Mouse (Mus musculus) CH12F3 (cell line): Measurements from ENCODE around the gene Afmid.
"Not testable (repeated sequence)": the region's sequence is repeated elsewhere in the genome, so short reads cannot be mapped to it uniquely, and the experiment has no call there.

Experiments
- in situ Hi-C: fragments of 300-500 bp; cut with MboI; formaldehyde crosslinking; loops from 2 replicates; pipeline ENCODE4 v1.14.3; 2020; ENCODE audit warnings: low sequenced_read_pairs

Gene Afmid

DNA sequence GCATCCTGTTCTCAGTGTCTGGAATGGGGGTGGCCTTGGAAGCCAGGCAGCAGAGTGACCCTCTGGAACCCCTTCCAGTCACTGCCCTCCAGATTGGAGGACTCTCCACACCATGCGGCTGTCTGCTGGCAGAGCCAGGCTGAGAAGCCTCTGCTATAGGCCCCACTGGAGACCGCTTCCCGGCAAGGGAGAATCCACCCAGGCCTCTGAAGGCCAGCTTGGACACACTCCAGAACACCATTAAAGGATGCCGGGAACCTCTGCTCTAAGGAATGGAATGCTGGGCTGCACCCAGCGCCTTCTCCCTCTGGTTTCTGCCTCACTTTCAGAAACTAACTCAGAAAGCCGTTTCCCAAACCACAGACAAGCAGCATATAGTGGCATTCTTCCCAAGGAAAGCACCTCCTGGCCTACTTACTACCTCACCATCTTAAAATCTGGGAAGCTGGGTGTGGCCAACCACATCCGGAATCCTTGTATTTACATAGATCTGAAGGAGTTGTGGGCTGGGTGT lies 2.9 kb upstream of the Afmid start:
- in situ Hi-C loops, result loop anchor here (5.0 kb wide), 1 partner anchor 115 kb away; no protein-coding TSS in a partner anchor

DNA sequence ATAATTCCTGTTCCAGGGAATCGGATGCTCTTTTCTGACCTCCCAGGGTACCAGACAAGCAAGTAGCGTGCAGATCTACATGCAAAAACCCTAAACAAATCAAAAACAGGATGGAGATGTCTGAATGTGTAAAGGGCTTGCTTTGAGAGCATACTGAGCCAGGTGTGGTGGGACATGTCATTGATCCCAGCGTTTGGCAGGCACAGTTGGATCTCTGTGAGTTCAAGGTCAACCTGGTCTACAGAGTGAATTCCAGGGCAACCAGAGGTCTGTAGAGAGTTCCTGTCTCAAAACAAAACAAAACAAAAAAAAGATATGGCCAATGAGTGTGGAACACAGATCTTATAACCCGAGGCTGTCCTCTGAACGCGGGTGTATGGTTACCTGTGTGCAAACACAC lies 2.3 kb upstream of the Afmid start:
- in situ Hi-C loops, result loop anchor here (5.0 kb wide), 1 partner anchor 116 kb away; no protein-coding TSS in a partner anchor

DNA sequence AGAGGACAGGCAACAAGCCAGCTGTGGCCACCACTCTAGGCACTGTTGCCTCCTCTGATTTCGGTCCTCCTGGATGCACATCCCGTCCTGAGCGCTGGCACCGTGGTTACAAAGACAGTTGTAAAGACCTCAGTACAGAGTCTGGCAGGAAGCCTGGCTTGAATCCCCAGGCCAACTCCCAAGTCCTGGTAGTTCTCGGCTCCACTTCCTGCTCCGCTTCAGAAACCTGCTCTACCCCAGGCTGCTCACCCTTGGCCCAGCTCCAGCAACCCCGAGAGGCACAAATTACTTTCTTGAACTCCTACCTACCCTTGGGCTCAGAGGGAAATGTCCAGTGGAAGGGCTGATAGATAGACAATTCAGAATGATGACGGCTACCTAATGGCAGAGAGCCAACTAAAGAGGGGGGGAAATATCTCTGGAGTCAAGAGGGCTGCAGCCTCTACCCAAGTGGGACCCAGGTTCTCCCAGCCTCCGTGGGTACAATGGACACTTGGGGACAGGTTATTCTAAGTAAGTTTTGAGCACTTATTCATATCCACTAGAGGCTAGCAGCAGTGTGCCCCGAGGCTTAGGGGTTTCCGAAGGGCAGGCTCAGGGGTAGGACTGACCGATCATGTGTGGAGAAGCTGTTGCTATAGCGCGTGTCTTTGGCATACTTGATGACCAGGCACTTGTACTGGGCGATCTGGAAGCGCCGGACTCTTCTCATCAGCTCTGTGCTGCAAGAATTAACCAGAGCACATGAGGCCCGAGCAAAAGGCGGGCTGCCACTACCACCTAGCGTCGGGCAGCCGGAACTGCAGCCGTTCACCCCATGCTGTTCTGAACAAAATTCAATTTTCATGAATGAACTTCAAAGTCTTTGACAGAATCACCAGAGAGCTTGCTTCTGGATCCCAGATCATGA lies 1.4 kb upstream of the Afmid start:
- in situ Hi-C loops, result loop anchor here (5.0 kb wide), 1 partner anchor 117 kb away; no protein-coding TSS in a partner anchor

DNA sequence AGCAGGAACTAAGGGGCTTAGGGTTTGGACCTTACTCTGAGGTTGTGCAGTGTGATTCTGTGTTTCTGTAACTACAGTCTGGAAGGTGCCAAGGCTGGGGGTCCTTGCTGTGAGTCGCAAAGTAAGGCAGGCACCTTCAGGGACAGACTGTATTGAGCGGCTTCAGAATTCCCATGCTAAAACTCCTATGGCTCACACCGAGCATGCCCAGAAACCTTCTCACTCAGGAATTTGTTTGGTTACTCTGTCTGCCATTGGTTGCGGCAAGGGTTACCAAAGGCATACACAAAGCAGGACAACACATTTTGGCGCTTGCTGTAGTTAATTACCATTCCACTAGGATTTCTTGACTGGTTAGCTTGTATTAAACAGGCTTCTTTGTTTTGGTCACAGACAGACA lies 440 bp downstream of the Afmid start:
- in situ Hi-C loops, result no loop called here

DNA sequence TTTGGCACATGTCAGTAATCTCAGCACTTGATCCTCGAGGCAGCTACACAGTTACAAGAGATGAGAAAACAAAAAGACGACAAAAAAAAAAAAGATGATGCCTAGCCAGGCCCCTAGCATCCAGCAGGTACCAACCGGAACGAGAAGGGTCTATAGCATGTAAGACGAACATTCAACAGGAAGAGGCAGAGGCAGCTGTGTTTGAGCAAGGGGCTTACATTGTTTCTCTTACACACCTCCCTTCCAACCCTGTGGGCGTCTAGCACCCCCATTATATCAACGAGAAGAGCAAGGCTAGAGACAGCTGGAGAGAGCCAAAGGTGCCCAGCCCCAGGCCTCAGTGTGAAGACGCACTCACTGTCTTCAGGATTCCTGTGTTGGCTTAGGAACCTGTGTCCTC lies 1.2 kb downstream of the Afmid start:
- in situ Hi-C loops, result no loop called here

DNA sequence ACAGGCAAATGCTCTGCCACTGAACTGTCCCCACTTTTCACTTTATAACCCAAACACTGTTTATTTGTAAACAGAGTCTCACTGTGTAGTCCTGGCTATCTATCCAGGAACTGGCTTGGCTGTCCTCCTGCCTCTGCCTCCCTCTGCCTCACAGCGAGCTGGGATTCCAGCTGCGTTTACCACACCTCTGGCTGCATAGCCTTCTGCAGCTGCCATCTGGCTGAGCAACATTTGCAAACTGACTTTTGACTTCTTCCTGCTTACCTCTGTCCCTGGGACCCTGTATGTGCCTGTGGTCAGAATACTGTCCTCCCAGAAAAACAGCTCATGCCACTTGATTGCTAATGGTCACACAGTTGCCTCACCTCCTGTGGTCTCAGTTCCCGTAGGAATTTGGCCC lies 1.7 kb downstream of the Afmid start:
- in situ Hi-C loops, result no loop called here

DNA sequence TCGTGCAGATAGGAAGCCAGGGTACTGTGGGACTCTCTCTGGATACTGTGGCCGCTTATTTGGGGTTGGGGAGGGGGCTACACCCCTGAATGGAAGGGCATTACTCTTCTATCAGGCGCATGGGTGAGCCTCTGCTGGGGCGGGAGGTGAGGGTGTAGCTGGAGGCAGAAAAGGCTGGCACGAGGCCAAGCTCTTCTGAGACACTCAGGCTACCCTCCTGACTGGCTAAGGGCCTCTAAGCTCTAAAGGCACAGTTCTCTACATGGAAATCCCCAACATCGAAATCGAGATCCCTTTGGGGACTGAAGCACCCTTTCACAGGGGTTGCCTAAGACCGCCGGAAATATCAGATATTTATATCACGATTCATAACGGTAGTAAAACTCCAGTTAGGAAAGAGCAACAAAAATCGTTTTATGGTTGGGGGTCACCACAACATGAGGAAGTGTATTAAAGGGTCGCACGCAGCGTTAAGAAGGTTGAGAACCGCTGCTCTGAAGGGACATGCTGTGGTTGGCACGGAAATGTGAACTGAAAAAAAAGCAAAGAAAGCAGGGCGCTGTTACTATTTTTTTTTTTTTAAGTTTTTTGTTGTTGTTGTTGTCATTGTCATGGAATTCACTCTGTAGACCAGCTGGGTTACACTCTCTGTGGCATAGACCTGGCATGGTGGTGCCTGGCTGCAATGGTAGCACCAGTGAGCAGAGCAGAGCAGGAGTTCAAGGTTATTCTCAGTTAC lies 2.6 kb downstream of the Afmid start:
- in situ Hi-C loops, result no loop called here

DNA sequence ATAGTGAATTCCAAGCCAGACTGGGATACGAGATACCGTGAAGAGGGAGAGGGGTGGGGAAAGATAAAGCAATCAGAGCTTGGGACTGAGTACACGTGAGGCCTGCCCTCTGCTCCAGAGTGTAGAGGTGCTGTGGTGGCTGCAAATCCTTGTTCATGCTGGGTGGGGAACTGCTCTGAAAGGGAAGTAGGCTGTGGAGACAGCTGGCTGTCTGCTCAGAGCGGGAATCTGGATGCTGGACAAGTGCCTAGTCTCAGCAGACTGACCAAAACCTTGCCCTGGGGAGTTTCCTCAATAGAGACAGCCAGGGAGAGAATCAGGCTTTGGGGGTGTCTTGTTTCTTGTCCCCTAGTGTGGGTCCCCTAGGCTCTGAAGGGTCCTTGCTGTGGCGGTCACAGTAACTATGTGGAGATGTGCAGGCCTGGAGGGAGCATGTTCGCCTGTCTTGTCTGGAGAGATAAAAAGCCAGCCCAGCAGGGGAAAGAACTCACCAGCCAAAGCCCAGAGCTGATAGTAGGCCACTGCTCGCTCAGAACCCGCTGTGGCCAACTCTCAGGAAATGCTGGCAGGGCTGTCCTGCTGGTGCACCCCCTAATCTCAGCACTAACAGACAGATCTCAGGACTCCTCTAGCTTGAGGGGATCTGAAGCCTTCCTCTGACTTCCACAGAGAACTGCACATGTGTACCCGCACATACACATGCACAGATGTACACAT lies 3.3 kb downstream of the Afmid start:
- in situ Hi-C loops, result no loop called here

DNA sequence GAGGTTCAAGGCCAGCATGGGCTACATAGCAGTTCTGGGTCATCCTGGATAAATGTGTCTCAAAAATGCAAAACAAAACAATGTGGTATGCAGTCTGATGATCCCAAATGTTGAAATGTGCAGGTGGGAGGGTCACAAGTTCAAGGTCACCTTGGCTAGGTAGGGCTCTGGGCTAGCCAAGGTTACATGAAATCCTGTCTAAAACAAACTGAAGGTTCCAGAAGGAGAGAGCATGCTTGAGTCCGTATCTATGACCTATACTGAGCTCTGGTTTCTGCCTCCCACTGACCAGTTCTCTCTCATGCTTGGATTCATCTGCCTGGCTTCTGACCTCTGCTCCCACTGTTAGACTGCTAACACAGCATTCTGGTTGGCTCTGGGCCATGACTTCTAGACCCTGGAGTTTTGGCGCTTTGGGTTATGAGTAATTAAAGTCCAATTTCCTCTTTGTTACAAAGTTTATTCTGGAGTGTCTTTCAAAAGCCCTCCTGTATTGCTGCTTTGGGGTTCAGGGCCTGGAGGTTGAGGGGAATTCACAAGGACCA lies 4.0 kb downstream of the Afmid start:
- in situ Hi-C loops, result no loop called here

DNA sequence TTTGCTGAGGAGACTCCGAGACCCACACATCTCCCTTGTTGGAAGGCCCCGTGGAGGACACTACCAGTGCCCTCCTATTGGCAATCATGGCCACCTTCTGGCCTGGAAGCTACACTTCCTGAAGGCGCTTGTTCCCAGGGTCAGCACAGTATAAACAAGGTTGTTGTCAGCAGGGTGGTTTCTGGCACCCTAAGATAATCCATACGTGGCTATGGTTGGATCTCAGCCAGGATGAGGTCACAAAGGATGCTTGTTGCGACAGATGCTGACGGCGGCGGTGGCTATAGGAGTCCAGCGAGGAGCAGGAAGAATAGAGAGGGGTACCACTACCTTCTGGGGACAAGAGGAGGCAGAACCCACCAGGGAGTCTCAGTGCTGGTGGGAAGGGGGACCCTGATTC lies 4.7 kb downstream of the Afmid start:
- in situ Hi-C loops, result no loop called here

DNA sequence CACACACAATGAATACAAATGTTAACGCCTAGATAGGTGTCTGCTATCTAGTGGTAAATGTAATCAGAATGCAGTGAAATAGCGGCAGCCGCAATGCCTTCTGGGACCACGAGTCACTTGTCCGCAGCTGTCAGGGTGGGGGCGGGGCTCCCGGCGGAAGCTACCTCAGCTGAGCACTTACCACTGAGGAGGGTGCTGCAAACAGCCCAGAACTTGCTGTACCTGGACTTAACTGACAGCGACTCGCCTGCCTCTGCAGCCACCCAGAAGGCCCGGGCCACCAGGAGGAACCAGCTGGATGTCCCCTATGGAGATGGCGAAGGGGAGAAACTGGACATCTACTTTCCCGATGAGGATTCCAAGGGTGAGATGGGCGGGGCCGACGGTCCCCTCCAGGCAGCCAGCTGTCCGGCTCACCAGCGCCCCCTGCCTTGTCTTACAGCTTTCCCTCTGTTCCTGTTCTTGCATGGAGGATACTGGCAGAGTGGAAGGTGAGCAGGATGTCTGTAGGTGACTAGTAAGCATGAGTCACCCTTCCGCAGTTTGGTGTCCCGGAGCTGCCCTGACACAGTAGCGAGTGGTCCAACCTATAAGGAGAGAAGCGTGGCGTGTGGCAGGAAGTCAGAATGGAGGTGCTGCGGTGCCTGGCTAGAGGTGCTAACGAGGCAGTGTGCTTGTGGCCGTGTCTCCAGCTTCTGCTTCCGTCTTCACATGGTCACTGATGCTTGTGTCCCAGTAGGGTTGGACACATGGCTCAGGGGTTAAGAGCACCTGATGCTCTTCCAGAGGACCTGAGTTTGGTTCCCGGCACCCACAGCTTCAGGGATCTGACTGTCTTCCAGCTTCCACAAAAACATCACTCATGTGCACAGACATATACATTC lies 6.6 kb downstream of the Afmid start:
- in situ Hi-C loops, result no loop called here

DNA sequence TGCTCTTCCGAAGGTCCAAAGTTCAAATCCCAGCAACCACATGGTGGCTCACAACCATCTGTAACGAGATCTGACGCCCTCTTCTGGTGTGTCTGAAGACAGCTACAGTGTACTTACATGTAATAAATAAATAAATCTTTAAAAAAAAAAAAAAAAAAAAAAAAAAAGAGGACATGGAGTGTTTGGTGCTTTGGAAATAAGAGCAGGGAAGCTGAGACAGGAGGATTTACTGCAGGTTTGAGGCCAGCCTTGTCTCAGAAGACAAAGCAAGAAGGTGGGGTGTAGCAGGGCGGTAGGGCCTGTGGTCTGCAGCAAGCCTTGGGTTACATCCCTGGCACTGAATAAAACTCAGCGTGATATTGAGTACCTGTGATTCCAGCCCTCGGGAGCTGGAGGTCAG lies 7.8 kb downstream of the Afmid start:
- in situ Hi-C loops, result not testable (repeated sequence)

DNA sequence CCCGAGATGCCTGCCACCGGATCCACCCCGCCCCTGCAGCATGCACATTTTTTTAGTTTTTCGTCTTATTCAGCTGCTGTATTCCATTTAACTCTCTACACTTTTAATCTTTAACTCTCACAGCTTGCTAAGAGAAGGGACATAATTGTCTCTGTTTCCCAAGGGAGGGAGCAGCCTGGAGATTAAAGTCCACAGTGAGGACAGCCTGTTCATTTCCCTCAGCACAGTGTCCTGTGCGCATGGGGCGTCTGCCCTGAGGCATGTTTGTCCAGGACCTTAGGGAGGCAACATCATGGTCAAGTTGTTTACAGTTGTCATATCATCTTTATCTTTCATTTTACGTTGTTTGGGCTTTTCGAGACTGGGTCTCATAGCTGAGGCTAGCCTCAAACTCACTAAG lies 8.4 kb downstream of the Afmid start:
- in situ Hi-C loops, result no loop called here

DNA sequence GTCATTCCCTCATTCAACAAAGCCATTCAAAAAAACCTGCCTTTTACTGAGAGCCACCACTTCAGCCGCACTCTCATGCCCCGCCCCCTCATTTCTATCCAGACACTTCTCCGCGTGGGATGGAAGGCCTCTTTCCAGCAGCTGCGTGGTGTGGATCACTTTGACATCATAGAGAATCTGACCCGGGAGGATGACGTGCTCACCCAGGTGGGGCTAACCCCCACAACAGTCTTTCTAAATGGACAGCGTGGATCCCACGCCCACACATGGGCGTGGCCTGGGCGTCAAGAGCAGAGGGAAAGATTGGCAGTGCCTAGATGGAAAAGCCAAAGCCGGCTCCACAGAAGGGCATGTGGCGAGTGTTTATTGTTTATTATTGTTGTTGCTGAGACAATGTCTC lies 10.6 kb downstream of the Afmid start:
- in situ Hi-C loops, result no loop called here

DNA sequence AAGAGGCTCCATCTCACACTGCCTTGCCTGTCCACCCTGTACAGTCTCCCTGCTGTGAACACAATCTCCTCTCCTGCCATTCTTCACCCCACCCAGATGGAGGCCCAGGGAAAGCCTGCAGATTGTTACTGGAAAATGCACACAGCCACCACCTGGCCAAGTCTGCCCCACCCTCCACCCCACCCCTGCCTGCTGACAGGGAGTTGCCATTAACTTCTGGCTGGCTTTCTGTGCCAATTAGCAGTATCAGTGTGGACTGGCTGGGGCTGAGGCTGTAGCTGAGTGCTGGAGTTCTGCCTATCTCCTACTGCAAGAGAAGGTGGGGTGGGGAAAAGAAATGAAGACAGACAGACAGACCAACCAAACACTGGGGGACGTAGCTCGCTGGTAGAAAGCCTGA lies 12.8 kb downstream of the Afmid start:
- in situ Hi-C loops, result no loop called here

DNA sequence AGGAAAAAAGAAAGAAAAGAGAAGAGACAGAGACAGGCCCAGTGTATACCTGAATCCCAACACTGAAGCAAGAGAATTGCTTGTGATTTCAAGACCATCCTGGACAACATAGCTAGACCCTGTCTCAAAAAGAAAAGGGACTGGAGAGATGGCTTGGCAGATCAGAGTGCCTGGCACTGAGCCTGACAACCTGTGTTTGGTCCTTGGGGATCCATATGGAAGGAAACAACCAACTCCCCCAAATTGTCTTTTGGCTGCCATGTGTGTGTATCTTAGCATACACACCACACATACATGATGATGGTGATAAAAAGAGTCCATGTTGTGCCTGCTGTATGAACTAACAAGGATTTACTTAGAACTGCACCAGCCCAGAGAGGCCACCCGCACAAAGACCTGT lies 13.3 kb downstream of the Afmid start:
- in situ Hi-C loops, result no loop called here

DNA sequence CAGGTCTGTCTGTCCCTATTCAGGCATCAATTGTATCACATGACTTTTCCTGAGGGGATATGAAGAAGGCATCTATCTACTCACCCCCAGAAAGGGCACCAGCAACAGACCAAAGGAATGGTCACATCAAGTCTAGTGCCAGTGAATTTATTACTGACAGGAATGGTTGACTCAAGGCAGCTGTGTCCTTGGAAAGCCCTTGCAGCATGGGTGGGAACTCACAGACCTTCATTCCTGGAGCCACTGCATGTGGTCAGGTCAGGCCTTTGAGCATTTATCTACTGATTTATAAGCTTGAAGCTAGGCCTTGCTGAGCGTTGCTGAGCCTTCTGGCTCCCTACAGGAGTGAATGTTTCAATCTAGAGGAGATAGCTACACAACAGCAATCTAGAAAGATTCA lies 15.2 kb downstream of the Afmid start:
- in situ Hi-C loops, result no loop called here

DNA sequence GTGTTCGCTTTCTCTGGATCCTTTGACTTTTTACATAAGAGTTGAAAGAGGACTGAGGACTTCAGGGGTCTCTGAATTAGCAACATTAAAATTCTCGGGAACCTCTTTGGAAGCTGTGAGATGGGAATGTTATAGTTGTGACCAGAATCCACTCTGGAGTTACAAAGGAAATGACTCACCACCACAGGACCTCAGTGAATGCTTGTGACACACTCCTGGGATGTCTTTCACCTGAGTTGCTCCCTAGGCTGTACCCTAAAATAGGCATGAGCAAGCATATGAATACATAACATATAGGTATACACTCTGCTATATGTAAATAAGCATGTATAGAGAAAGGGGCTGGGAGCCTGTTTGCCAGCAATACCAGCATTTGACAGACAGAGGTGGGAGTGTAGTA lies 17.7 kb downstream of the Afmid start:
- in situ Hi-C loops, result no loop called here

DNA sequence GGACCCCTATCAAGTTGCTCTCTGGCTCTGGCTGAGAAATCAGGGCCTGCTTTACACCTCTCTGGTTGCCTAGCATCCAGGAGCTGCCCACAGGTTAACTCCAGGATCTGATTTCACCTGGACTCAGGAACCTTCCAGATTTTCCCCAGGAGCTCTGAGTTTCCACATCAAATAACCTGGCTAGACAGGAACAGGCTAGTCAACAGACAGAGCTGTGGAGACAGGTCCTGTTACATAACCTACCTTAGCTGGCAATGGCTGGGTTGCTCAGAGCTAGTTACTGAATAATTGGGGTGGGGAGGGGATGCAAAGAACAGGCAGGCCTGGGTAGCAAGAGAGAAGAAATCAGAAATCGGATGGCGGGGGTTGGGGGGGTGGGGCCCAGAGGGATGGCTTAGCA lies 19.3 kb downstream of the Afmid start:
- in situ Hi-C loops, result no loop called here

DNA sequence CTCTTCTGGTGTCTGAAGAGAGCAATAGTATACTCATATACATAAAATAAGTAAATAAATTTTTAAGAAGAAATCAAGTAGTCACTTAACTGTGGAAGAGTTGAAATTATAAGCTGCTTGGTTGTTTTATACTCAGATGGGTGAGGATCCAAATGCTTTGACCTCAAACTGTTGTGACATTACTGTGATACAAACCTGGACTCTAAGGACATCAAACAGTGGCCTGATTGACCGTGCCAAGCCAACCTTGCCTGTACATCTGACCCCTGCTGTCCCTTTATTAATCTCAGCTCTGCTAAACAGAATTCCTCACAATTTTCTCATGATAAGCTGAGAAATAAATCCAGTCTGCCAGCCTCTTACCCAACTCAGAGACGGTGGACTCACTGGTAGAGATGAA lies 19.9 kb downstream of the Afmid start:
- in situ Hi-C loops, result no loop called here
